Mouse (Mus musculus): ENCODE measurements around the gene Omp. TPM values are rescaled to one million over a fixed set of nuclear protein-coding genes. Genes with fewer than 3 reads are reported as not detected.

Gene Omp
- polyA plus RNA-seq, 1 experiment from 2014 or later = 0.68 TPM

DNA sequence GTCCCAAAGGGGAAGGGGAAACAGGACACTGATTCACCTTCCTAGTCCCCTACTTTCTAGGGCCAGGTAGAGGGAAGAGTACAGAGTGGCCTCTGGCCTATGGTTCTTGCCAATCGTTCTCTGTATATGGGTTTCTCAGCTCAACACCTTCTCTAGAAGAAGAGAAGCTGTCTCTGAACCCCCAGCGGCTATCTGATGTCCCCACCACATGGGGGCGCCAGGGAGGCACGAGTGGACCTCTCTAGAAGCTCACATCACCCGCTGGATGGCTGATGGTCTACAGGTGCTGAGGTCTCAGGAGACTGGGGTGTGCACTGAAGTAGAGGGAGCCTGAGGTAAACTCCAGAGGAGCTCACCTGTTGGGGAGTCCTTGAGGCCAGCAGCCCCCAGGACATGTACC is 19.8 kb downstream of the Omp start:
- no peak overlapping the region for H3K4me3 ChIP-seq
- H3K4me1 ChIP-seq = no peaks in the 10 kb centered on the region; the same call in 1 of the 2 replicates
- no peaks in the 10 kb centered on the region for H3K9me3 ChIP-seq
- no peak overlapping the region for H3K27ac ChIP-seq
- no peaks in the 10 kb centered on the region for H3K27me3 ChIP-seq (replicated peaks)
- ATAC-seq (ENCODE audit: low FRiP score, low read depth) = no peak
- 45% methylated on average over 5 of the region's 5 CpGs for WGBS
- H3K36me3 ChIP-seq = peaks cover 14% of the 10 kb centered on the region; the same call in 1 of the 2 replicates
- H3K4me2 ChIP-seq (replicated peaks) = no peak overlapping the region
- no peak overlapping the region for H3K9ac ChIP-seq

DNA sequence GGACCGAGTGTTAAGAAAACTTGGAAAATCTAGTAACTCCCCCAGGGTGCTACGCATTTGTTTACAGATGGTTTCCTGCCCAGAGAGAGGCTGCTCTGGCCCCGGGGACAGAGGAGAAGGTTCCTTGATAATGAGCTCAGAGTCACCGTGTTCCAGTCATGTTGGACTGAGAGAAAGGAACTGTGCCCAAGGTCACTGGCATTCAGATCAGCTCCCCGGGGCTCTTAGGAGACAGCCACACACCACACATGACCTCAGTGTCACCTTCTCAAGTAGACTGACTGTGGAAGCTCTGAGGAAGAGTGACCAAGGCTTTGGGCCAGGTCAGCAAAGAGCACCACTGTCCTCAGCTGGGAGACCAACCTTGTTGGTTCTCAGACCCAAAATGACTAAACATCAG is 20.6 kb downstream of the Omp start:
- Histone ChIP-seq H3K4me2 (replicated peaks) (no peak overlapping the region), H3K9ac (no peak overlapping the region), H3K4me3 (no peak overlapping the region), H3K36me3 (peaks cover 14% of the 10 kb centered on the region; the same call in 1 of the 2 replicates), H3K4me1 (no peaks in the 10 kb centered on the region; the same call in 1 of the 2 replicates), H3K9me3 (no peaks in the 10 kb centered on the region), H3K27me3 (replicated peaks) (no peaks in the 10 kb centered on the region), H3K27ac (no peak overlapping the region)
- 70% methylated on average over 5 of the region's 5 CpGs for WGBS
- ATAC-seq (ENCODE audit: low FRiP score, low read depth) = no peak

- H3K4me2 ChIP-seq (replicated peaks) = no peak overlapping the region
- 90% methylated on average over 8 of the region's 8 CpGs for WGBS
Measured at GRCm38 (mm10) chr7:98121673-98122072, 23.6 kb downstream of the Omp start.

GRCm38 (mm10) chr7:98121241-98121640 is 24.1 kb downstream of the Omp start:
- 90% methylated on average over 3 of the region's 3 CpGs for WGBS
- Histone ChIP-seq H3K9ac (no peak overlapping the region), H3K36me3 (0 out of 2 replicates have a peak, but pooled peaks cover 3% of the 10 kb centered on the region), H3K4me3 (no peak overlapping the region), H3K27me3 (replicated peaks) (no peaks in the 10 kb centered on the region), H3K4me1 (no peaks in the 10 kb centered on the region; the same call in 1 of the 2 replicates), H3K27ac (no peak overlapping the region), H3K9me3 (no peaks in the 10 kb centered on the region), H3K4me2 (replicated peaks) (no peak overlapping the region)
- no peak for ATAC-seq (ENCODE audit: low FRiP score, low read depth)

More at GRCm38 (mm10) chr7:98121673-98122072, 23.6 kb downstream of the Omp start:
- Histone ChIP-seq H3K9me3 (no peaks in the 10 kb centered on the region), H3K9ac (no peak overlapping the region), H3K27me3 (replicated peaks) (no peaks in the 10 kb centered on the region), H3K4me1 (no peaks in the 10 kb centered on the region; the same call in 1 of the 2 replicates), H3K4me3 (no peak overlapping the region), H3K27ac (no peak overlapping the region), H3K36me3 (0 out of 2 replicates have a peak, but pooled peaks cover 3% of the 10 kb centered on the region)
- no peak for ATAC-seq (ENCODE audit: low FRiP score, low read depth)

DNA sequence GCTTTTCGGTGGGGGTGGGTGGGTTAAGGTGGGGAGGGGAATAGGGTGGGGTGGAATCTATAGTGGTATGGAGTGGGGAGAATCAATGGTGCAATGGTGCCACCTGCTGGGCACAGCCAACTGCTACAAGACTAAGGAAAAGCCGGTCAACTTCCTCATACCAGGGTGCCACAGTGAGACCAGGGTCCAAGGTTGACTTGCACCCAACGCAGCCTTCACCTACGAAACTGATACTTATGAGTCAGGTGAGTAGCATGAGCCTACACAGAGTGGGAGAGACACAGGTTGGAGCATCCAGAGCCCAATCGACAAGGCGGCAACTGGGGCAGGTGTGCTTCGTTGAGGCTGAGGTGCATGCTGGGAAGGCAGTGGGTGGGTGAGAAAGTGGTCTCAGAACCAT is 25.0 kb downstream of the Omp start:
- Histone ChIP-seq H3K36me3 (no peaks in the 10 kb centered on the region), H3K4me2 (replicated peaks) (peak overlapping the region; percentile 54), H3K4me1 (no peaks in the 10 kb centered on the region; the same call in 1 of the 2 replicates), H3K27ac (no peak overlapping the region), H3K4me3 (peak overlapping the region; percentile 19; the same call in 1 of the 2 replicates), H3K9me3 (no peaks in the 10 kb centered on the region), H3K9ac (no peak overlapping the region), H3K27me3 (replicated peaks) (no peaks in the 10 kb centered on the region)
- ATAC-seq (ENCODE audit: low FRiP score, low read depth) = peak; percentile 67
- WGBS = 13% methylated on average over 7 of the region's 7 CpGs

DNA sequence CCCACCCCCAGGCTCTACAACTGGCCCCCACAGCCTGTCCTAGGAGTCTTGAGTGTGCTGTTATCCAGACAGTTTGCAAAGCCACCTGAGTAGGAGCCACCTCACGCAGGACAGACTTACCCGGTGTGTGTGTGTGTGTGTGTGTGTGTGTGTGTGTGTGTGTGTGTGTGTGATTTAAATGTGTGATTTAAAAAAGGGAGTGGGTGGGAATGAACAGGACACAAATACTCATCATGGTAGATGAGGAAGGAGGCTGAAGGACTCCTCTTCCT is 25.4 kb downstream of the Omp start:
- ATAC-seq (ENCODE audit: low FRiP score, low read depth) = peak; percentile 26; the same call in 1 of the 2 replicates
- no peak overlapping the region for H3K27ac ChIP-seq

DNA sequence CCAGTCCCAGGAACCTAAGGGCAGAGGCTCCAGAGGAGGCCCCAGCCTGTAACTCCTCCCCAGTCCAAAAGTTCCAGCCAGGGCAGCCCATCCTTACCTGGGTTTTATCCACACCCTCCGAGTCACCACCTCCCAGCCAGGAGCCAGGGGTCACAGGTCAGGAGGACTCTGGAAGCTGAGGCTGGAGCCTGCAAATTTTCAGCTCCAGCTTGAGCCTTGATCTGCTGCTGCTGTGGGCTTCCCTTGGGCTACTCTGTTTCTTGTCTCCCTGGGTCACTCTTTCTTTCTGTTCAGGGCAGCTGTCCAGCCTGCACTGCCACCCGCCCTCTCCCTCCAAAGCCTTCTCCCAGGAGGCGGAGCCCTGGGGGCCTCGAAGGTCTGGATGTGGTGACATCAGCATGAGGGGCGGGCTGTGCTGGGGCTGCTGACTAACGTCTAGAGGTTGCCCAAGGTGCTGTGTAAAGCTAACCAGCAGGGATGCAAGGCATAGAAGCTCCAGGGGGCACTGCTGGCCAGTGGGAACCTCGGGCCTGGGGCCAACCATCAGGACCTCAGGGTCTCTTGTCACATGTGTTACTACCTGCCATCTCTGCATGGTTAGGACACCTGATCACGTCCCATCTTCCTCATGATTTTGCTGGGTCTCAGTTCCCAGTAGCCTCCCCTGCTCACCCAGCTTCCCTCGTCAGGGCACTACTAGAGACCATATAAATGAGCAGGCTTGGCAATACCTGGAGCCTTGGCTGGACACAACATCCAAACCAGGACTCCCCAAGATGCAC is 25.9 kb downstream of the Omp start, which contains the start of gene Myo7a:
Gene Myo7a (minus strand): TSS at position 346 of the 782 bp plus-strand sequence.
- H3K27ac ChIP-seq = no peak within 1 kb of the TSS
- no peaks in the 10 kb centered on the region for H3K36me3 ChIP-seq
- no peaks in the 10 kb centered on the region; the same call in 1 of the 2 replicates for H3K4me1 ChIP-seq
- 0 out of 2 replicates have a peak, but pooled peaks have one; percentile 14 for ATAC-seq (ENCODE audit: low FRiP score, low read depth)
- no peaks in the 10 kb centered on the region for H3K27me3 ChIP-seq (replicated peaks)
- H3K4me2 ChIP-seq (replicated peaks) = peak within 1 kb of the TSS; percentile 54
- no peak within 1 kb of the TSS for H3K9ac ChIP-seq
- WGBS = 33% methylated on average over 9 of the region's 9 CpGs
- peak within 1 kb of the TSS; percentile 19; the same call in 1 of the 2 replicates for H3K4me3 ChIP-seq
- H3K9me3 ChIP-seq = no peaks in the 10 kb centered on the region

More for the DNA sequence above, 25.4 kb downstream of the Omp start:
- H3K4me2 ChIP-seq (replicated peaks) = 0 out of 2 replicates have a peak overlapping the region, but pooled peaks have one; percentile 54
- no peak overlapping the region for H3K4me3 ChIP-seq
- H3K9me3 ChIP-seq = no peaks in the 10 kb centered on the region
- no peaks in the 10 kb centered on the region; the same call in 1 of the 2 replicates for H3K4me1 ChIP-seq
- H3K36me3 ChIP-seq = no peaks in the 10 kb centered on the region
- H3K9ac ChIP-seq = no peak overlapping the region
- no peaks in the 10 kb centered on the region for H3K27me3 ChIP-seq (replicated peaks)
- WGBS = 78% methylated on average over 2 of the region's 2 CpGs

DNA sequence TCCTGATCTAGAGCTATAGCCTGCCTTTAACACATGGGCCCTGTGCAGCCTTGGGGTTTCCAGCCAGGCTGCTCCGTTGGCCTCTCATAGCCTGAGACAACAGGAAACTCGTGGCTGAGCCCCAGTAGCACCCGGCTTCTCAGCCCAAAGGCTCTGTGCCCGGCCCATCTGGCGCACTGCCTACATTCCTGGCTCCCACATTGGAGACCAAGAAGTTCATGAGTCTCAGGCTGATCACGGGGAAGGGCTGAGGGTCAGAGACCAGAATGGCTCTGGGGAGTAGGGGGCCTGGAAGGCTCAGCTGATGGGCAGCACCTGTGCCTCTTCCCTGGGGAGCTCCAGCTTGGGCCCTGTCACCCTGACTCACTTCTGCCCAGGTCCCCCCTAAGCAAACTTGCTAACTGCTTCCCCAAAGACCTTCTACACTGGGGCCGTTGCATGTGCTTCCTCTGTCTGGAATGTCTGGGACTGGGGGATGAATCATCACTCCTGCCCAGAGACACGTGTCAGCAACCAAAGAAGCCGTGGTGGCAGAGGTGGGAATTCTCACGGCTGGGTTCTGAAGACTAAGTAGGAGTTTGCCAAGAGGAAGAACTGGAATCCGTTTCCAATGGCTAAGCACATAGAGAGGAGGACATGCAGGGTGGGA is 28.2 kb downstream of the Omp start:
- no peak for ATAC-seq (ENCODE audit: low FRiP score, low read depth)
- 68% methylated on average over 11 of the region's 11 CpGs for WGBS
- Histone ChIP-seq H3K36me3 (no peaks in the 10 kb centered on the region), H3K4me2 (replicated peaks) (no peak overlapping the region), H3K27me3 (replicated peaks) (peaks cover 6% of the 10 kb centered on the region; the same call in 1 of the 2 replicates), H3K9me3 (no peaks in the 10 kb centered on the region), H3K27ac (no peak overlapping the region), H3K4me3 (no peak overlapping the region), H3K9ac (no peak overlapping the region), H3K4me1 (no peaks in the 10 kb centered on the region; the same call in 1 of the 2 replicates)

GRCm38 (mm10) chr7:98114656-98115055 is 30.6 kb downstream of the Omp start:
- H3K9ac ChIP-seq = no peak overlapping the region
- peaks cover 18% of the 10 kb centered on the region for H3K27me3 ChIP-seq (replicated peaks)
- ATAC-seq (ENCODE audit: low FRiP score, low read depth) = no peak
- WGBS = 73% methylated on average over 6 of the region's 6 CpGs
- H3K27ac ChIP-seq = no peak overlapping the region
- H3K4me1 ChIP-seq = peaks cover 9% of the 10 kb centered on the region
- H3K4me2 ChIP-seq (replicated peaks) = no peak overlapping the region
- no peak overlapping the region for H3K4me3 ChIP-seq
- H3K9me3 ChIP-seq = no peaks in the 10 kb centered on the region
- H3K36me3 ChIP-seq = no peaks in the 10 kb centered on the region

DNA sequence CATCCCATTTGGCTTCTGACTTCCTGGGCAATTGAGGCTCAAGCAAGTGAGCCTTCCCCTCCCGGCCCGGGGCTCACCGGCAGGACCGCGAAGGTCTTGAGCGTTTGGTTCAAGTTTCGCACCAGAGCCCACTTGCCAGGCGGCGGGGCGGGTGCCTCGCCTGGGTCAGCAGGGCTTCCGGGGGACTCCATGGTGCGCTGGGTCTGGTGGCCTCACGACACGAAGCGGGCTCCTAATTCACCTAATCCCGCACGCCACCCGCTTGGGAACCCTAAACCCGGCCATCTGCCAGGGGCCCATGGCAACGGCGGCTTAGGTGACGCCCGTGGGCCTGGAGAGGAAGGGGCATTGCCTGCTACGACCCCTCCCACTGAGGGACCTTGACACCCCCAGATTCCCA is 34.1 kb downstream of the Omp start:
- Histone ChIP-seq H3K4me1 (peaks cover 9% of the 10 kb centered on the region), H3K36me3 (no peaks in the 10 kb centered on the region), H3K4me2 (replicated peaks) (peak overlapping the region; percentile 52), H3K9ac (0 out of 2 replicates have a peak overlapping the region, but pooled peaks have one; percentile 35), H3K27ac (no peak overlapping the region), H3K27me3 (replicated peaks) (peaks cover 18% of the 10 kb centered on the region), H3K9me3 (no peaks in the 10 kb centered on the region), H3K4me3 (no peak overlapping the region)
- WGBS = 5% methylated on average over 25 of the region's 25 CpGs
- ATAC-seq (ENCODE audit: low FRiP score, low read depth) = no peak

- H3K27ac ChIP-seq = no peak overlapping the region
- H3K4me3 ChIP-seq = no peak overlapping the region
- no peaks in the 10 kb centered on the region for H3K9me3 ChIP-seq
- H3K36me3 ChIP-seq = no peaks in the 10 kb centered on the region
- ATAC-seq (ENCODE audit: low FRiP score, low read depth) = no peak
- H3K4me2 ChIP-seq (replicated peaks) = no peak overlapping the region
- no peak overlapping the region for H3K9ac ChIP-seq
- peaks cover 18% of the 10 kb centered on the region for H3K27me3 ChIP-seq (replicated peaks)
- H3K4me1 ChIP-seq = peaks cover 9% of the 10 kb centered on the region
- WGBS = 85% methylated on average over 4 of the region's 4 CpGs
Measured at GRCm38 (mm10) chr7:98109771-98110170, 35.5 kb downstream of the Omp start.

GRCm38 (mm10) chr7:98108636-98109430 is 36.5 kb downstream of the Omp start:
- 88% methylated on average over 16 of the region's 16 CpGs for WGBS
- H3K4me1 ChIP-seq = peaks cover 9% of the 10 kb centered on the region
- peaks cover 18% of the 10 kb centered on the region for H3K27me3 ChIP-seq (replicated peaks)
- H3K4me2 ChIP-seq (replicated peaks) = no peak overlapping the region
- H3K9ac ChIP-seq = no peak overlapping the region
- no peak for ATAC-seq (ENCODE audit: low FRiP score, low read depth)
- H3K4me3 ChIP-seq = no peak overlapping the region
- no peaks in the 10 kb centered on the region for H3K36me3 ChIP-seq
- no peaks in the 10 kb centered on the region for H3K9me3 ChIP-seq
- H3K27ac ChIP-seq = no peak overlapping the region
